Mouse (Mus musculus) left cerebral cortex, adult 9 months (tissue): ENCODE measurements around the gene Prkaa1.
"Not testable (repeated sequence)": the region's sequence is repeated elsewhere in the genome, so short reads cannot be mapped to it uniquely, and the experiment has no call there.

Experiments
- DNase-seq, 2 experiments: peaks; one replicate each; pipeline ENCODE4 v3.0.0; 2022; ENCODE audit warnings: low spot score in 2 of 2

Gene Prkaa1

GRCm38 (mm10) chr15:5129111-5129805 lies 14.4 kb upstream of the Prkaa1 start:
- no peak for DNase-seq

DNA sequence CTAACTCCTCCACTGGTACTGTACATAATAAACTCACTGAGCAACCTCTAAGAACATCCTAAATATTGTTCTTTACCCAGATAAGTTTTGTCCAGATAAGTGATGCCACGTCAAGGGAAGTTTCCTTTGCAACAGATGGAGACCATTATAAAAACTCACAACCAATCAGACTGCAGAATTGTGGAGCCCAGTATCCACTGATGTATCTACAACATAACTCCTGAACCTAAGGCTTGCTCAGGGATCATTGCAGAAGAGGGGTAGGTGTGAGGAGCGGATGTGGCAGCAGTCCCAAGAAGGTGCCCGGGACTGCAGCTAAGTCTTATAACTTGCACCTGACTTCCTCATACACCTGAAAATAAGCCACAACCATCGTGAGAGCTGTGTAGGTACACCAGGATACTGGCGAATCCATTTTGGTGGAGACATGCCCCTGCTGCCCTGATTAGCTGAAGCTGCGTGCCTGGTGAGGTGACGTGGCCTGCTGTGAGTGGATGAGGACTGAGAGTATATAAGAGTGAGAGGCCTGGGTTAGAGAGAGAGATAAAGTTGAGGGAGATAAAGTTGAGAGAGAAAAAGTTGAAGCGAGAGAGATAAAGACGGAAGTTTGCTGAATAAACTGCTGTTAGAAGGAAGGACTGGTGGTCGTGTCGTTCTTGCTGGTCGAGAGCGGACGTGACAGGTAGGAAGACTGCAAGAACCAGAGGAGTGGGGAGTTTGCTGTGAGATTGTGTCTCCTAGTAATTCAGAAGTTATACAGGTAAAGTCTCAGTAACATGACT lies 12.6 kb upstream of the Prkaa1 start:
- DNase-seq = not testable (repeated sequence)

GRCm38 (mm10) chr15:5133301-5133700 lies 10.4 kb upstream of the Prkaa1 start:
- DNase-seq = no peak

DNA sequence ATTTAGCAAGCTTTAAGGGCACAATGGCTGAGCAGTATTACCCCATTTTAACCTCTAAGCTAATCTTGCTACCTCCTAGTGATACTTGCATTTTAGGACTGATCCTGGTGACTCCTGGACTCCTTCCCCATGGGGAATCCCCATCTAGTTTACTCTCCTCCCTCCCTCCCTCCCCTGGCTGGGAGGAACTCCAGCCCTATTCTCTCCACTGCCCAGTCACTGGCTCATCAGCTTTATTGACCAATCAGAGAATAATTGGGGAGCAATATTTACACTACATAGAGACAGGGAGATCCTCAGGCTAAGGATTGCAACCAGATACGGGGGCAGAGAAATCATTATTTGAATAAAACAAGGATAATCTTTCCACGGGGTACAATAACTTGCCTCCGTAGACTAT lies 9.5 kb upstream of the Prkaa1 start:
- DNase-seq = no peak

GRCm38 (mm10) chr15:5134945-5135483 lies 8.6 kb upstream of the Prkaa1 start:
- DNase-seq = no peak

GRCm38 (mm10) chr15:5138021-5138856 lies 5.4 kb upstream of the Prkaa1 start:
- DNase-seq = no peak

- DNase-seq = no peak
These were observed 4.3 kb upstream of the Prkaa1 start for GRCm38 (mm10) chr15:5139366-5139765.

DNA sequence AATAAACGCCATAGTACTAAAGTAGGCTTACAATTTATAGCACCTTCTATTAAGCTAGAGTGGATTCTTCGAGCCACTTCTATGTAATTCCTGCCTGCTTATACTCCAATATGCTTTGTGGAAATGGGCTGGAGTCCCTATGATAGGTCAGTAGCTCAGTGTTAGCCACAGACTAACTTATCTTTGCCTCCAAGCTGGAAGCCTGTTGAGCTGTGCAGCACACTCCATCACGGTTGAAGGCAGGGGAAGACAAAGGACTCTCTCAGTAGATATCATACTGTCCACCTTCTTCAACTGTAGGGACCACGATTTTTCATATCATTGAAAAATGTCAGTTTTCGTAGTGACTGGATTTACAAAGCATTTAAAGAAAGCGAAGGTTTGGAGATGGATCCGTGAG lies 3.8 kb upstream of the Prkaa1 start:
- no peak for DNase-seq

- DNase-seq = no peak
These were observed 3.3 kb upstream of the Prkaa1 start for GRCm38 (mm10) chr15:5140357-5140756.

GRCm38 (mm10) chr15:5142047-5142446 lies 1.6 kb upstream of the Prkaa1 start:
- DNase-seq = no peak

DNA sequence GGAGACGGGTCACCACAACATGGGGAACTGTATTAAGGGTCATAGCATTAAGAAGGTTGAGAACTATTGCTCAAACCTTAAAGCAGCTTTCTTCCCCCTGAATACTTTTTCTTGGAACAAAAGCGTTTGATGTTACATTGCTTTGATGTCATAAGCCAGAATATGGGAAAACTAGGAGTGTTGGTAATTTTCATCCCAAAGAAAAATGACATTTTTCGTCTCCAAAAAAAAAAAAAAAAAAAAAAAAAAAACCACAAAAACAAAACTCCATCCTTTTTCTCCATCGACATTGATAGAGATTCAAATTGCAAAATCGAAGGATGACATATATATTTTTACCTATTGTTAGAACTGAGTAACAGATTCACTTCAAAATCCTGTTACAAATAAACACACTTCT lies 947 bp upstream of the Prkaa1 start:
- DNase-seq = no peak

- peak in 1 of 2 experiments; percentile 46 for DNase-seq
These were observed 539 bp downstream of the Prkaa1 start for GRCm38 (mm10) chr15:5144021-5144778.

GRCm38 (mm10) chr15:5145196-5145945 lies 1.7 kb downstream of the Prkaa1 start:
- DNase-seq = no peak

DNA sequence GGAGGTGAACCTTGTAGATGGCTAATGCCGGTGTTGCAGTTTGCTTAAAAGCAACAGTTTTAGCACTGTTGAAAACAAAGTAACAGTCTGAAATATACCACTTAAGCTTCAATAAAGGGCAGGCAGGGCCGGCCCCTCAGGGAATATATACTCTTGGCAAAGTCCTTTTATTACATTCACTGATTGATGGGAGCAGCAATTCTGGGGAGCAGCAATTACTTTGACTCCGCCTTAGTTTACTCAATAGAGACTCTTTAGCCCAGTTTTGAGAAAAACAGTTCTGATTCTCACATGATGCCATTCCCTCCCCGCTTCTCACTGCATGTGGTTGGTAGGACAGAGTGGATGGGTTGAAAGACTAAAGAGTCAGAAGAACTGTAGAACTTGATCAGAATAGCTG lies 5.5 kb downstream of the Prkaa1 start:
- DNase-seq = no peak

- DNase-seq = no peak
These were observed 8.5 kb downstream of the Prkaa1 start for GRCm38 (mm10) chr15:5152171-5152570.

GRCm38 (mm10) chr15:5154621-5155020 lies 11.0 kb downstream of the Prkaa1 start:
- no peak for DNase-seq

DNA sequence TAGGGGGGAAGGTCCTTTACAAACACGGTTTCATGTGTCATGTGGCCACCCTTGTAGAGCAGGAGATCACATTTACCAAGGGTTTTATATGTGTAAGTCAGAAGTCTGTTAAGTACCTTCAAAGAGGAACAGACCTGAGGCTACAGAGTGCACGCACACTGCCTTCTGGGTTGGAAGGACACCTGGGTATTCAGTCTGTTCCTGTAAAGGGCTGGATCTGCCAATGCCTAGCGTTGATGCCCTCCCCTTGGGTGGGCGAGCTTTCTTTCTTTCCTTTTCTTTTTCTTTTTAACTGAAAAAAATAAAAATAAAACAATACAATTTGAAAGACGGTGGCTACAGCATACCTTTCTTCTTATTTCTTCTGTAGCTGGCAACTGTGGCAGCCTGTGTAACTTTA lies 11.4 kb downstream of the Prkaa1 start:
- no peak for DNase-seq

- DNase-seq = no peak
These were observed 12.7 kb downstream of the Prkaa1 start for GRCm38 (mm10) chr15:5156355-5156754.

DNA sequence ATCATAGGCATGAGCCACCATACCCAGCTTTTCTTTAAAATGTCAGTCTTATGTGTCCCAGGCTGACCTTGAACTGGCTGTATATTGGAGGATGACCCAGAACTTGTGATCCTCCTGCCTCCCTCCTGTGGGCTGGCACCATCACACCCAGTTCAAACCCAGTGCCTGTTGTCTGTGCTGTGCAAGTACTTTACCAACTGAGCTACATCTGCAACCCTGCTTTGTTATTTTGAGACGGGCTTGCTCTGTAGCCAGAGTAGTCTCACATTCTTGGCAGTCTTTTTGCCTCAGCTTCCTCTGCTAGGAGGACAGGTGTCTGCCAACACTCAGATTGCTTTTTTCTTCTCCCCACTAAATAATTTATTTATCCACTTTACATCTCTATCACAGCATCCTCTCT lies 13.7 kb downstream of the Prkaa1 start:
- DNase-seq = no peak

GRCm38 (mm10) chr15:5158827-5159226 lies 15.2 kb downstream of the Prkaa1 start:
- no peak for DNase-seq
